Mouse (Mus musculus) forebrain, embryonic 14.5 days (tissue): ENCODE measurements around the gene Nmral1. TPM values are rescaled to one million over a fixed set of nuclear protein-coding genes. Genes with fewer than 3 reads are reported as not detected.
A peak's percentile ranks its signal among the peaks of the same experiment; 100 is the strongest.

Experiments used
- ATAC-seq: fragments of 200-750 bp; cut with Nextera tagmentation; 2 replicates; pipeline ENCODE4 v1.8.0; 2017; ENCODE audit warnings: mild to moderate bottlenecking, moderate library complexity
- DNase-seq: peaks from one replicate; pipeline ENCODE4 v3.0.0-alpha.2; 2015; ENCODE audit warnings: low spot score
- H3K27ac ChIP-seq: fragments of 300-500 bp; sonication (generic); 2 replicates; pipeline ENCODE4 v1.5.1; 2014; ENCODE audit warnings: low read depth, mild to moderate bottlenecking, control low read depth, low read length, moderate library complexity
- H3K27me3 ChIP-seq: fragments of 300-500 bp; sonication (generic); replicated peaks from 2 replicates; pipeline ENCODE4 v1.6.1; 2014; ENCODE audit warnings: low read length, control low read depth, mixed read lengths; ENCODE audit not compliant: control insufficient read depth, insufficient read depth
- H3K36me3 ChIP-seq: fragments of 300-500 bp; sonication (generic); 2 replicates; pipeline ENCODE4 v1.6.1; 2014; ENCODE audit warnings: low read length, control low read depth; ENCODE audit not compliant: control insufficient read depth, insufficient read depth
- H3K4me1 ChIP-seq: fragments of 300-500 bp; sonication (generic); 2 replicates; pipeline ENCODE4 v1.6.1; 2014; ENCODE audit warnings: antibody characterized with exemption, low read length, control low read depth; ENCODE audit not compliant: control insufficient read depth, insufficient read depth
- H3K4me2 ChIP-seq: fragments of 300-500 bp; sonication (generic); 2 replicates; pipeline ENCODE4 v1.6.1; 2014; ENCODE audit warnings: mild to moderate bottlenecking, control low read depth, low read length
- H3K4me3 ChIP-seq: fragments of 300-500 bp; sonication (generic); 2 replicates; pipeline ENCODE4 v1.5.1; 2014; ENCODE audit warnings: low read depth, low read length, control low read depth
- H3K9ac ChIP-seq: fragments of 300-500 bp; sonication (generic); 2 replicates; pipeline ENCODE4 v1.6.1; 2014; ENCODE audit warnings: mild to moderate bottlenecking, low read length, control low read depth, moderate library complexity
- H3K9me3 ChIP-seq: fragments of 300-500 bp; sonication (generic); replicated peaks from 2 replicates; pipeline ENCODE4 v1.6.1; 2016; ENCODE audit warnings: low read length, control low read depth, mixed read lengths; ENCODE audit not compliant: control insufficient read depth
- WGBS: fragments of 180-500 bp; shearing (Covaris S2); extraction: QIAGEN DNeasy Blood & Tissue Kit; methylation state at CpG from one replicate; pipeline ENCODE4 v1.1.7; 2014; 5-methylcytosine and 5-hydroxymethylcytosine counted together
- polyA plus RNA-seq: library from polyadenylated mRNA; unstranded; fragments of >200 nt; fragmentation: Nextera tagmentation; extraction: Ambion mirVana; gene quantifications from 2 replicates; pipeline ENCODE4 v1.2.1, GENCODE M21; 2014

The Nmral1 gene
- polyA plus RNA-seq, 1 experiment from 2014 or later = 143 TPM

DNA sequence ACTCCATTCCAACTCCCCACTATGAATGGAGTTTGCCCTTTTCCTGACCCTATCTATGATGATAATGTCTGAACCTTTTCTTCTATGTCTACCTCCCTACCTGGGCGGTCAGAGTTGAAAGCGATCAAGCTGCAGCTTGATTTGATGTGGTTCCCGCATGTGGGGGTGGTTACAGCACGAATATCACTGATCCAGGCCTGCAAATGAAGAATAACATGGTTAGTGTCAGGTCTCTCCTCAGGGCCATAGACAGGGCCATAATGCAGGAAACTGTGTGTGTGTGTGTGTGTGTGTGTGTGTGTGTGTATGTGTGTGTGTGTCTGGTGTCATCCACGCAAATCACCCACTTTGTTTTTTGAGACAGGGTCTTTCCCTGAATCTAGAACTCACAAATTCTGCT lies 42.3 kb downstream of the Nmral1 start:
- no peak overlapping the region for H3K4me3 ChIP-seq
- peaks cover 23% of the 10 kb centered on the region for H3K36me3 ChIP-seq
- 97% methylated on average over 5 of the region's 5 CpGs for whole genome bisulfite sequencing
- DNase-seq (no peak), ATAC-seq (no peak)
- no peak overlapping the region for H3K4me2 ChIP-seq
- no peaks in the 10 kb centered on the region for H3K9me3 ChIP-seq
- no peak overlapping the region for H3K27ac ChIP-seq
- peaks cover 4% of the 10 kb centered on the region; the same call in 1 of the 2 replicates for H3K4me1 ChIP-seq
- no peaks in the 10 kb centered on the region for H3K27me3 ChIP-seq
- no peak overlapping the region for H3K9ac ChIP-seq

GRCm38 (mm10) chr16:4674091-4674490 lies 45.1 kb downstream of the Nmral1 start:
- H3K27me3 ChIP-seq = no peaks in the 10 kb centered on the region
- ATAC-seq (no peak), DNase-seq (no peak)
- WGBS = 85% methylated on average over 4 of the region's 4 CpGs
- H3K4me2 ChIP-seq = no peak overlapping the region
- peaks cover 24% of the 10 kb centered on the region for H3K36me3 ChIP-seq
- no peak overlapping the region for H3K27ac ChIP-seq
- no peak overlapping the region for H3K9ac ChIP-seq
- H3K9me3 ChIP-seq = no peaks in the 10 kb centered on the region
- H3K4me1 ChIP-seq = peaks cover 3% of the 10 kb centered on the region; the same call in 1 of the 2 replicates
- no peak overlapping the region for H3K4me3 ChIP-seq

DNA sequence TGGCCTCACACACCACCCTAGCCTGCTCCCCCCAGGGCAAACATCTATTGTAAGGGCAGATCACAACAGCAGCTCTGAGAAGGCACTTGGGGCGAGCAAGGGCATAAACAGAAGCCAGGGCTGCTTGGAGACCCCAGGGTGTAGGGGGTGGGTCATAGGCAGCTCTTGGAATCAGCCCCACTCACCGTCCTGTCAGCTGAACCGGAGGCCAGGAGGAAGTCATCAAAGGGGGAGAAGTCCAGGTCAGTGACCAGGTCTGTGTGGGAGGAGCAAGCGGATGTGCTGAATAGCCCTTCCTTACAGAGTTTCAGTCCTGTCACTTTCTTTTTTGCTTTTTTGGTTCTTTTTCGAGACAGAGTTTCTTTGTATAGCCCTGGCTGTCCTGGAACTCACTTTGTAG lies 48.8 kb downstream of the Nmral1 start:
- DNase-seq = no peak
- ATAC-seq = no peak
- peaks cover 45% of the 10 kb centered on the region for H3K36me3 ChIP-seq

GRCm38 (mm10) chr16:4667190-4667808 lies 51.9 kb downstream of the Nmral1 start:
- peaks cover 35% of the 10 kb centered on the region for H3K36me3 ChIP-seq
- peak; percentile 94 for ATAC-seq
- H3K9ac ChIP-seq = no peak overlapping the region
- H3K27ac ChIP-seq = no peak overlapping the region
- peak; percentile 96 for DNase-seq
- H3K4me2 ChIP-seq = no peak overlapping the region
- H3K9me3 ChIP-seq = no peaks in the 10 kb centered on the region
- H3K27me3 ChIP-seq = no peaks in the 10 kb centered on the region
- H3K4me3 ChIP-seq = no peak overlapping the region
- H3K4me1 ChIP-seq = no peaks in the 10 kb centered on the region
- 35% methylated on average over 3 of the region's 3 CpGs for WGBS

More for the DNA sequence above, 48.8 kb downstream of the Nmral1 start:
- no peak overlapping the region for H3K4me2 ChIP-seq
- H3K9ac ChIP-seq = no peak overlapping the region
- no peaks in the 10 kb centered on the region for H3K9me3 ChIP-seq
- no peak overlapping the region for H3K4me3 ChIP-seq
- H3K27ac ChIP-seq = no peak overlapping the region
- no peaks in the 10 kb centered on the region for H3K27me3 ChIP-seq
- WGBS = 81% methylated on average over 5 of the region's 5 CpGs
- no peaks in the 10 kb centered on the region for H3K4me1 ChIP-seq

DNA sequence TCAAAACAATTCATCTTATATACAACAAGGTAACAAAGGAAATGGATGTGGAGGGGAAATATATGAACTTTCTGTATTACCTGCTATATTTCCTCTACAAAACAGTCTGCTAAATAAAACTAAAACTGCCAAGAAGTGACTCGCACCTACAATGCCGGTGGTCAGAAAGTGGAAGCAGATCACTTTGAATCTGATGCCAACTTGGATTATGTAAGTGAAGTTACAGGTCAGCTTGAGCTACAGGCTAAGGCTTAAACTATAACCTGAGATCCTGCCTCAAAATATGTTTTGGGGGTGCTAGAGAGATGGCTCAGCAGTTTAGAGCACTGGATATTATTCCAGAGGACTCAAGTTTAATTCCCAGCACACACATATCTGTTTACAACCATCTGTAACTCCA lies 53.4 kb downstream of the Nmral1 start:
- Histone ChIP-seq H3K27me3 (no peaks in the 10 kb centered on the region), H3K4me3 (no peak overlapping the region), H3K27ac (no peak overlapping the region), H3K9ac (no peak overlapping the region), H3K9me3 (no peaks in the 10 kb centered on the region), H3K4me1 (no peaks in the 10 kb centered on the region), H3K4me2 (no peak overlapping the region), H3K36me3 (peaks cover 33% of the 10 kb centered on the region)
- no peak for ATAC-seq
- DNase-seq = no peak
- WGBS = 87% methylated on average over 2 of the region's 2 CpGs

GRCm38 (mm10) chr16:4663806-4664205 lies 55.4 kb downstream of the Nmral1 start:
- Histone ChIP-seq H3K9me3 (no peaks in the 10 kb centered on the region), H3K27me3 (no peaks in the 10 kb centered on the region), H3K4me1 (peaks cover 6% of the 10 kb centered on the region), H3K4me2 (no peak overlapping the region), H3K4me3 (no peak overlapping the region), H3K9ac (no peak overlapping the region), H3K27ac (no peak overlapping the region), H3K36me3 (peaks cover 29% of the 10 kb centered on the region)
- WGBS = 77% methylated on average over 2 of the region's 2 CpGs
- DNase-seq (no peak), ATAC-seq (no peak)

- Histone ChIP-seq H3K27me3 (no peaks in the 10 kb centered on the region), H3K36me3 (peaks cover 15% of the 10 kb centered on the region; the same call in 1 of the 2 replicates), H3K4me1 (peaks cover 9% of the 10 kb centered on the region), H3K4me2 (no peak overlapping the region), H3K4me3 (no peak overlapping the region), H3K27ac (no peak overlapping the region), H3K9me3 (no peaks in the 10 kb centered on the region), H3K9ac (no peak overlapping the region)
- 80% methylated on average over 2 of the region's 2 CpGs for WGBS
- ATAC-seq (no peak), DNase-seq (no peak)
Measured at GRCm38 (mm10) chr16:4661605-4662004, 57.6 kb downstream of the Nmral1 start.

Other genes with a start within 250 kb of the Nmral1 start
- gene Srl, start 177.5 kb downstream of the Nmral1 start, polyA plus RNA-seq = 34.0 and 34.1 TPM in 2 replicates
- 9.1 and 12.0 TPM in 2 replicates for gene Tfap4, start 159.5 kb downstream of the Nmral1 start, polyA plus RNA-seq
- gene Glis2, start 124.6 kb downstream of the Nmral1 start, polyA plus RNA-seq = 9.0 and 10.0 TPM in 2 replicates
- gene Pam16, start 94.4 kb downstream of the Nmral1 start, polyA plus RNA-seq = 160 and 192 TPM in 2 replicates
- gene Vasn, start 79.4 kb downstream of the Nmral1 start, polyA plus RNA-seq = 2.1 and 2.8 TPM in 2 replicates
- 39.7 and 47.4 TPM in 2 replicates for gene Dnaja3, start 79.4 kb downstream of the Nmral1 start, polyA plus RNA-seq
- gene Coro7, start 39.6 kb downstream of the Nmral1 start, polyA plus RNA-seq = 9.2 and 18.3 TPM in 2 replicates
- 106 and 111 TPM in 2 replicates for gene Hmox2, start 7.0 kb upstream of the Nmral1 start, polyA plus RNA-seq
- gene Cdip1, start 70.9 kb upstream of the Nmral1 start, polyA plus RNA-seq = 87.1 and 96.5 TPM in 2 replicates
- 0.14 TPM in 2 replicates for gene 4930562C15Rik, start 116.1 kb upstream of the Nmral1 start, polyA plus RNA-seq
- gene Ubald1, start 161.0 kb upstream of the Nmral1 start, polyA plus RNA-seq = 37.9 and 44.4 TPM in 2 replicates
- 85.3 and 93.0 TPM in 2 replicates for gene Mgrn1, start 166.9 kb upstream of the Nmral1 start, polyA plus RNA-seq
- gene Nudt16l1, start 219.4 kb upstream of the Nmral1 start, polyA plus RNA-seq = 164 and 179 TPM in 2 replicates
- 49.3 and 57.9 TPM in 2 replicates for gene Anks3, start 244.8 kb upstream of the Nmral1 start, polyA plus RNA-seq